In the genomic region with DNA sequence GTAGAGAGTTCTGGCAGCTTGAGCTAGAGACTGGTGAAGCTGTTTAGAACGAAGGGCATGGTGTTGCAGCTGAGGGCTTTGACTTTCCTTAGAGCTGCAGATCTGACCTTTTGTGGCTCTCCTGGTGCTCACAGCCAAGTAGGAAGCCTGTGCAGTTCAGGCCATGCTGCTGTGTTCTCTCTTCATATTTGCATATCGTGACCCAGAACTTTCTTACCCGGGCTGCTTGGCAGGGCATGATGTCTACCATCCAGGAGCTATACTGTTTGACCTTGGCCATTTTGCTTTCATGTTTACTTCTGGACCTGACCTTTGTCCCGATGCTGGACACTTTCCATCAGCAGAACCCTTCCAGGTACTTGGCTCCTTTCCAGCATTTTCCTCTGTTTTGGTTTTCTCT, we compare ENCODE assay signal across 14 mouse cellular contexts. TPM values are rescaled to one million over a fixed set of nuclear protein-coding genes. Genes with fewer than 3 reads are reported as not detected.
A peak's percentile ranks its signal among the peaks of the same experiment; 100 is the strongest.
DNase-seq lines count a peak whose midpoint lies in the region; ATAC-seq and TF ChIP-seq lines count a peak whose summit lies in the region.
"Had no signal": no experiment of that assay in that cellular context is flagged by ENCODE, and none has a peak within 500 bp of the region (broad histone marks: within the 10 kb centered on the region; RNA-seq: fewer than 3 reads in every experiment).

No protein-coding gene starts in this region.

- H3K4me1 ChIP-seq in forebrain, embryonic 13.5 days: peaks cover 31% of the 10 kb centered on the region
- 0 out of 2 replicates have a peak, but pooled peaks cover 2% of the 10 kb centered on the region for H3K4me1 ChIP-seq in forebrain, embryonic 11.5 days (replicated peaks; ENCODE audit: control insufficient read depth, insufficient read depth, low read length)
- H3K4me1 ChIP-seq in liver, adult 2 months (ENCODE audit: control insufficient read depth, insufficient read depth, low read length): no peaks in the 10 kb centered on the region
- H3K4me1 ChIP-seq in hindbrain, postnatal 0 days (ENCODE audit: insufficient read depth, low read length): peaks cover 15% of the 10 kb centered on the region
- H3K4me1 ChIP-seq in neural tube, embryonic 14.5 days (ENCODE audit: control insufficient read depth, insufficient read depth, low read length): peaks cover 21% of the 10 kb centered on the region

- H3K9ac ChIP-seq in forebrain, embryonic 13.5 days: peak overlapping the region; percentile 8; the same call in 1 of the 2 replicates
- H3K9ac ChIP-seq in forebrain, embryonic 11.5 days (ENCODE audit: low read length): no peak overlapping the region
- no peak overlapping the region for H3K9ac ChIP-seq in liver, adult 2 months (ENCODE audit: low read depth, low read length)
- H3K9ac ChIP-seq in hindbrain, postnatal 0 days (replicated peaks; ENCODE audit: low read length): peak overlapping the region; percentile 69
- no peak overlapping the region; the same call in 1 of the 2 replicates for H3K9ac ChIP-seq in neural tube, embryonic 14.5 days (replicated peaks; ENCODE audit: low read depth, low read length)
- H3K9ac ChIP-seq: embryonic facial prominence, embryonic 12.5 days; heart, embryonic 15.5 days had no signal

- no peak overlapping the region for H3K27ac ChIP-seq in forebrain, embryonic 13.5 days
- H3K27ac ChIP-seq in forebrain, embryonic 11.5 days (ENCODE audit: low read depth, low read length): no peak overlapping the region
- no peak overlapping the region for H3K27ac ChIP-seq in liver, adult 2 months (replicated peaks; ENCODE audit: insufficient read depth, low read depth, low read length)
- H3K27ac ChIP-seq in hindbrain, postnatal 0 days: peak overlapping the region; percentile 82; the same call in 1 of the 2 replicates
- H3K27ac ChIP-seq in neural tube, embryonic 14.5 days (ENCODE audit: low read depth, low read length): no peak overlapping the region
- H3K27ac ChIP-seq: embryonic facial prominence, embryonic 12.5 days; heart, embryonic 15.5 days had no signal

- H3K36me3 ChIP-seq in forebrain, embryonic 13.5 days (ENCODE audit: poor library complexity, severe bottlenecking): peaks cover 8% of the 10 kb centered on the region
- H3K36me3 ChIP-seq in forebrain, embryonic 11.5 days (ENCODE audit: control insufficient read depth, insufficient read depth, low read length): no peaks in the 10 kb centered on the region
- no peaks in the 10 kb centered on the region for H3K36me3 ChIP-seq in liver, adult 2 months (ENCODE audit: control insufficient read depth, insufficient read depth, low read length)
- H3K36me3 ChIP-seq in hindbrain, postnatal 0 days (ENCODE audit: insufficient read depth, low read length): no peaks in the 10 kb centered on the region
- no peaks in the 10 kb centered on the region for H3K36me3 ChIP-seq in neural tube, embryonic 14.5 days (ENCODE audit: control insufficient read depth, insufficient read depth, low read length)
- H3K36me3 ChIP-seq: embryonic facial prominence, embryonic 12.5 days; heart, embryonic 15.5 days had no signal

- 0 out of 2 replicates have a peak overlapping the region, but pooled peaks have one; percentile 55 for H3K4me3 ChIP-seq in forebrain, embryonic 13.5 days
- H3K4me3 ChIP-seq in forebrain, embryonic 11.5 days (ENCODE audit: low read depth, low read length): no peak overlapping the region
- no peak overlapping the region for H3K4me3 ChIP-seq in liver, adult 2 months (ENCODE audit: insufficient read depth, low read depth, low read length)
- H3K4me3 ChIP-seq in hindbrain, postnatal 0 days (ENCODE audit: low read length): peak overlapping the region; percentile 54
- H3K4me3 ChIP-seq in neural tube, embryonic 14.5 days (ENCODE audit: low read depth, low read length): peak overlapping the region; percentile 56; the same call in 1 of the 2 replicates
- H3K4me3 ChIP-seq: embryonic facial prominence, embryonic 12.5 days; heart, embryonic 15.5 days had no signal

- H3K9me3 ChIP-seq in forebrain, embryonic 13.5 days (replicated peaks): no peaks in the 10 kb centered on the region
- no peaks in the 10 kb centered on the region for H3K9me3 ChIP-seq in forebrain, embryonic 11.5 days (ENCODE audit: control insufficient read depth, low read length)
- no peaks in the 10 kb centered on the region for H3K9me3 ChIP-seq in hindbrain, postnatal 0 days (ENCODE audit: low read length)
- no peaks in the 10 kb centered on the region for H3K9me3 ChIP-seq in neural tube, embryonic 14.5 days (ENCODE audit: control insufficient read depth, low read length)
- H3K9me3 ChIP-seq: embryonic facial prominence, embryonic 12.5 days; heart, embryonic 15.5 days had no signal

- peak overlapping the region; percentile 88; the same call in 1 of the 2 replicates for H3K4me2 ChIP-seq in forebrain, embryonic 13.5 days
- H3K4me2 ChIP-seq in forebrain, embryonic 11.5 days (ENCODE audit: low read depth, low read length, severe bottlenecking): no peak overlapping the region
- peak overlapping the region; percentile 85 for H3K4me2 ChIP-seq in hindbrain, postnatal 0 days (ENCODE audit: low read depth, low read length)
- H3K4me2 ChIP-seq in neural tube, embryonic 14.5 days (ENCODE audit: low read depth, low read length): peak overlapping the region; percentile 87
- H3K4me2 ChIP-seq: embryonic facial prominence, embryonic 12.5 days; heart, embryonic 15.5 days had no signal

- H3K79me2 ChIP-seq in liver, adult 2 months (ENCODE audit: control insufficient read depth, insufficient read depth, low read length): no peaks in the 10 kb centered on the region

- DNase-seq in forebrain, embryonic 11.5 days (ENCODE audit: low spot score): no peak
- peak; percentile 14 for DNase-seq in liver, adult 2 months (ENCODE audit: extremely low read depth, low read depth, low spot score)
- DNase-seq in liver: no peak
- DNase-seq in hindbrain, postnatal 0 days (ENCODE audit: low spot score): no peak
- DNase-seq in spleen, postnatal 10 days (ENCODE audit: low spot score in 2 of 2): no peak
- no peak for DNase-seq in gastrocnemius, adult 18-20 months (ENCODE audit: low spot score)
- DNase-seq: adrenal gland, adult 8-10 months; B cell, adult 2 months; right cerebral cortex, postnatal 14 days; thymus, adult 2 months had no signal

- no peaks in the 10 kb centered on the region for H3K27me3 ChIP-seq in forebrain, embryonic 13.5 days
- no peaks in the 10 kb centered on the region for H3K27me3 ChIP-seq in forebrain, embryonic 11.5 days (ENCODE audit: control insufficient read depth, insufficient read depth, low read length)
- H3K27me3 ChIP-seq in liver, adult 2 months (ENCODE audit: control insufficient read depth, insufficient read depth, low read length): peaks cover 5% of the 10 kb centered on the region
- H3K27me3 ChIP-seq in hindbrain, postnatal 0 days (ENCODE audit: insufficient read depth, low read length): no peaks in the 10 kb centered on the region
- H3K27me3 ChIP-seq in neural tube, embryonic 14.5 days (ENCODE audit: control insufficient read depth, insufficient read depth, low read length): no peaks in the 10 kb centered on the region
- H3K27me3 ChIP-seq: embryonic facial prominence, embryonic 12.5 days had no signal

- TF ChIP-seq POLR2A in liver, adult 2 months (IDR thresholded peaks at IDR 0.05; ENCODE audit: extremely low read depth, insufficient read depth, low read length): no peak

- TF ChIP-seq CTCF in liver, adult 2 months (IDR thresholded peaks at IDR 0.05; ENCODE audit: low read depth, low read length): no peak
- TF ChIP-seq CTCF in hindbrain, postnatal 0 days (IDR thresholded peaks at IDR 0.05; ENCODE audit: low read depth): no peak

- ATAC-seq in forebrain, embryonic 13.5 days: no peak
- no peak for ATAC-seq in forebrain, embryonic 11.5 days (replicated peaks; ENCODE audit: low FRiP score)
- ATAC-seq in hindbrain, postnatal 0 days: no peak
- no peak for ATAC-seq in neural tube, embryonic 14.5 days (ENCODE audit: low read depth)

- 86% methylated on average over 4 of the region's 4 CpGs for WGBS in forebrain, embryonic 13.5 days
- 92% methylated on average over 4 of the region's 4 CpGs for WGBS in forebrain, embryonic 11.5 days
- 39% methylated on average over 4 of the region's 4 CpGs for WGBS in liver, adult 2 months
- 84% methylated on average over 4 of the region's 4 CpGs for WGBS in hindbrain, postnatal 0 days
- 90% methylated on average over 4 of the region's 4 CpGs for WGBS in neural tube, embryonic 14.5 days

RNA-seq across cellular contexts. Expression of a gene that starts 44.2 kb away (rescaled TPM):
- polyA plus RNA-seq in forebrain, embryonic 13.5 days (2015; fragmentation: Nextera tagmentation; extraction: Ambion mirVana): 80.3 and 99.0 TPM in 2 replicates
- polyA plus RNA-seq in forebrain, embryonic 11.5 days (2014; fragmentation: Nextera tagmentation; extraction: Ambion mirVana): 55.5 and 63.8 TPM in 2 replicates
- total RNA-seq in liver, adult 2 months (2014; rRNA removed): 0.40 and 1.1 TPM in 2 replicates
- 0.11 and 0.32 TPM in 2 replicates for polyA plus RNA-seq in liver, adult 2 months (2012; rRNA removed)
- total RNA-seq in hindbrain, postnatal 0 days (2014; rRNA removed): 298 and 316 TPM in 2 replicates
- 94.1 and 94.2 TPM in 2 replicates for polyA plus RNA-seq in hindbrain, postnatal 0 days (2015; fragmentation: Nextera tagmentation; extraction: Ambion mirVana)
- 140 and 147 TPM in 2 replicates for polyA plus RNA-seq in neural tube, embryonic 14.5 days (2014; fragmentation: Nextera tagmentation; extraction: Ambion mirVana)
- 10 to 100 TPM; 21.3 to 32.8 TPM for total RNA-seq in gastrocnemius, adult 18-20 months (2021)

Comparison
In these comparisons a context has a peak if more than half of its experiments do, and no peak if none do; other contexts are left out.
1. H3K4me3 ChIP-seq: peak in forebrain, embryonic 13.5 days (single experiment), hindbrain, postnatal 0 days (single experiment) and neural tube, embryonic 14.5 days (single experiment); none in forebrain, embryonic 11.5 days (single experiment) and liver, adult 2 months (single experiment).
2. H3K9ac ChIP-seq: peak in forebrain, embryonic 13.5 days (single experiment) and hindbrain, postnatal 0 days (single experiment); none in forebrain, embryonic 11.5 days (single experiment), liver, adult 2 months (single experiment) and neural tube, embryonic 14.5 days (single experiment).
3. RNA of a gene that starts 44.2 kb away (polyA plus RNA-seq): 140 to 147 TPM in neural tube, embryonic 14.5 days, 94.1 to 94.2 TPM in hindbrain, postnatal 0 days, 80.3 to 99.0 TPM in forebrain, embryonic 13.5 days and 55.5 to 63.8 TPM in forebrain, embryonic 11.5 days; 0.11 to 0.32 TPM in liver, adult 2 months; every median in the first group is over 10 times any median in the second.